Mouse (Mus musculus) MEL (cell line): ENCODE results near the gene Cox7a2. TPM values are rescaled to one million over a fixed set of nuclear protein-coding genes. Genes with fewer than 3 reads are reported as not detected.

Experiments
- DNase-seq: peaks from one replicate; pipeline ENCODE4 v3.0.0; 2011; ENCODE audit warnings: low read depth, low spot score
- H3K27ac ChIP-seq: 2 replicates; pipeline ENCODE4 v1.5.1; 2012; ENCODE audit warnings: low read depth, mild to moderate bottlenecking, control low read depth, low read length, moderate library complexity; ENCODE audit not compliant: control insufficient read depth
- H3K27me3 ChIP-seq, 2 experiments: fragments of 150-350 bp in 1 of 2; sonication (generic) in 1 of 2; 2 replicates each; pipeline ENCODE4 v1.6.1; 2012; ENCODE audit warnings: low read length in 2 of 2, mild to moderate bottlenecking in 2 of 2, improper control_type of control experiment in 1 of 2, moderate library complexity in 1 of 2; ENCODE audit not compliant: insufficient read depth in 2 of 2, control insufficient read depth in 1 of 2
- H3K36me3 ChIP-seq, 2 experiments: 2 replicates each; pipeline ENCODE4 v1.6.1; 2012 to 2014; ENCODE audit warnings: low read length in 2 of 2, improper control_type of control experiment in 1 of 2, inconsistent platforms in 1 of 2, mild to moderate bottlenecking in 1 of 2; ENCODE audit not compliant: insufficient read depth in 2 of 2, control insufficient read depth in 1 of 2
- H3K4me1 ChIP-seq, 2 experiments: fragments of 150-350 bp in 1 of 2; sonication (generic) in 1 of 2; 2 replicates each; pipeline ENCODE4 v1.6.1; 2012; ENCODE audit warnings: low read length in 2 of 2, improper control_type of control experiment in 1 of 2, mild to moderate bottlenecking in 1 of 2; ENCODE audit not compliant: insufficient read depth in 2 of 2, control insufficient read depth in 1 of 2
- H3K4me3 ChIP-seq, 2 experiments: fragments of 150-350 bp in 1 of 2; sonication (generic) in 1 of 2; 2 replicates each; pipeline ENCODE4 v1.5.1; 2012; ENCODE audit warnings: low read depth in 2 of 2, low read length in 2 of 2, mild to moderate bottlenecking in 2 of 2, moderate library complexity in 2 of 2, control low read depth in 1 of 2, improper control_type of control experiment in 1 of 2; ENCODE audit not compliant: control insufficient read depth in 1 of 2, insufficient read depth in 1 of 2
- H3K79me2 ChIP-seq: 2 replicates; pipeline ENCODE4 v1.6.1; 2012; ENCODE audit warnings: mild to moderate bottlenecking, low read length, moderate library complexity; ENCODE audit not compliant: control insufficient read depth, poor library complexity, insufficient read depth
- H3K9ac ChIP-seq: 2 replicates; pipeline ENCODE4 v1.6.1; 2012; ENCODE audit warnings: low read depth, mild to moderate bottlenecking, control low read depth, low read length, moderate library complexity; ENCODE audit not compliant: control insufficient read depth, poor library complexity, severe bottlenecking
- H3K9me3 ChIP-seq: fragments of 150-350 bp; sonication (generic); replicated peaks from 2 replicates; pipeline ENCODE4 v1.6.1; 2012; ENCODE audit warnings: mild to moderate bottlenecking, low read length, improper control_type of control experiment, moderate library complexity; ENCODE audit not compliant: insufficient read depth
- CHD2 ChIP-seq: IDR thresholded peaks from 2 replicates; pipeline ENCODE4 v1.6.1; 2011; ENCODE audit warnings: low read length, improper control_type of control experiment
- CTCF ChIP-seq, 3 experiments: IDR thresholded peaks in 2 of 3; conservative IDR thresholded peaks in 1 of 3; 2 replicates each; pipeline ENCODE4 v1.5.1; 2011 to 2012; ENCODE audit warnings: low read length in 3 of 3, low read depth in 2 of 3, mild to moderate bottlenecking in 2 of 3, improper control_type of control experiment in 1 of 3, inconsistent platforms in 1 of 3, mixed read lengths in 1 of 3, moderate library complexity in 1 of 3; ENCODE audit not compliant: control insufficient read depth in 1 of 3, insufficient read depth in 1 of 3, poor library complexity in 1 of 3, severe bottlenecking in 1 of 3
- E2F4 ChIP-seq: IDR thresholded peaks from 2 replicates; pipeline ENCODE4 v1.6.1; 2011; ENCODE audit warnings: low read depth, low read length, improper control_type of control experiment, borderline replicate concordance
- GABPA ChIP-seq: IDR thresholded peaks from 2 replicates; pipeline ENCODE4 v1.6.1; 2012; ENCODE audit warnings: low read depth, mild to moderate bottlenecking, inconsistent platforms, low read length, improper control_type of control experiment, moderate library complexity
- GATA1 ChIP-seq: IDR thresholded peaks from 2 replicates; pipeline ENCODE4 v1.6.1; 2011; ENCODE audit warnings: low read depth, low read length, improper control_type of control experiment
- HCFC1 ChIP-seq: IDR thresholded peaks from 2 replicates; pipeline ENCODE4 v1.6.1; 2012; ENCODE audit warnings: low read depth, mild to moderate bottlenecking, inconsistent platforms, low read length, improper control_type of control experiment, moderate library complexity
- KAT2A ChIP-seq: conservative IDR thresholded peaks from 2 replicates; pipeline ENCODE4 v1.6.1; 2012; ENCODE audit warnings: low read depth, low read length, improper control_type of control experiment, inconsistent platforms
- MAZ ChIP-seq: IDR thresholded peaks from 2 replicates; pipeline ENCODE4 v1.6.1; 2012; ENCODE audit warnings: low read depth, mild to moderate bottlenecking, inconsistent platforms, low read length, improper control_type of control experiment
- MEF2A ChIP-seq: IDR thresholded peaks from 2 replicates; pipeline ENCODE4 v1.6.1; 2014; ENCODE audit warnings: low read depth, mild to moderate bottlenecking, inconsistent platforms, low read length, improper control_type of control experiment; ENCODE audit not compliant: poor library complexity, insufficient replicate concordance, severe bottlenecking; ENCODE audit errors: extremely low read depth
- MYB ChIP-seq: IDR thresholded peaks from 2 replicates; pipeline ENCODE4 v1.6.1; 2011; ENCODE audit warnings: mild to moderate bottlenecking, low read depth, low read length, improper control_type of control experiment
- NELFE ChIP-seq: IDR thresholded peaks from 2 replicates; pipeline ENCODE4 v1.6.1; 2011; ENCODE audit warnings: low read depth, low read length, improper control_type of control experiment
- POLR2AphosphoS5 ChIP-seq: IDR thresholded peaks from 2 replicates; pipeline ENCODE4 v1.6.1; 2012; ENCODE audit warnings: low read depth, borderline replicate concordance, mild to moderate bottlenecking, inconsistent platforms, low read length, moderate library complexity, mixed read lengths
- RAD21 ChIP-seq: IDR thresholded peaks from 2 replicates; pipeline ENCODE4 v1.6.1; 2011; ENCODE audit warnings: mild to moderate bottlenecking, low read depth, low read length, improper control_type of control experiment
- SMC3 ChIP-seq: IDR thresholded peaks from 2 replicates; pipeline ENCODE4 v1.6.1; 2011; ENCODE audit warnings: low read depth, low read length, improper control_type of control experiment
- TAL1 ChIP-seq: IDR thresholded peaks from 2 replicates; pipeline ENCODE4 v1.6.1; 2012; ENCODE audit warnings: mild to moderate bottlenecking, inconsistent platforms, low read length, moderate library complexity, mixed read lengths
- TBP ChIP-seq: IDR thresholded peaks from 2 replicates; pipeline ENCODE4 v1.8.0; 2011; ENCODE audit warnings: low read depth, low read length, improper control_type of control experiment
- USF1 ChIP-seq: IDR thresholded peaks from 2 replicates; pipeline ENCODE4 v1.6.1; 2014; ENCODE audit warnings: low read depth, mild to moderate bottlenecking, inconsistent platforms, low read length, improper control_type of control experiment, moderate library complexity
- ZC3H11A ChIP-seq: IDR thresholded peaks from 2 replicates; pipeline ENCODE4 v1.6.1; 2012; ENCODE audit warnings: low read depth, mild to moderate bottlenecking, inconsistent platforms, low read length, improper control_type of control experiment
- ZMIZ1 ChIP-seq: IDR thresholded peaks from 2 replicates; pipeline ENCODE4 v1.6.1; 2012; ENCODE audit warnings: low read depth, mild to moderate bottlenecking, inconsistent platforms, low read length, improper control_type of control experiment, moderate library complexity
- ZNF384 ChIP-seq: IDR thresholded peaks from 2 replicates; pipeline ENCODE4 v1.6.1; 2012; ENCODE audit warnings: low read depth, mild to moderate bottlenecking, inconsistent platforms, low read length, improper control_type of control experiment
- polyA plus RNA-seq, 2 experiments: library from polyadenylated mRNA; stranded (reverse) in 1 of 2; unstranded in 1 of 2; fragments of >175 nt in 1 of 2; fragments of >200 nt in 1 of 2; gene quantifications; 2 replicates each; pipeline versions ENCODE4 v1.2.1 to v1.2.4; 2012; ENCODE audit warnings: low replicate concordance in 2 of 2, low read depth in 1 of 2; ENCODE audit not compliant: insufficient read length in 2 of 2, insufficient read depth in 1 of 2, missing spikeins in 1 of 2
- total RNA-seq: library from RNA; depleted of rRNA; stranded (reverse); fragments of 300-350 nt; gene quantifications from 2 replicates; pipeline ENCODE4 v1.2.3, GENCODE M21; 2012

The Cox7a2 gene
- total and polyA plus RNA-seq, 3 experiments: 381 to 393 TPM; not detected in 1

DNA sequence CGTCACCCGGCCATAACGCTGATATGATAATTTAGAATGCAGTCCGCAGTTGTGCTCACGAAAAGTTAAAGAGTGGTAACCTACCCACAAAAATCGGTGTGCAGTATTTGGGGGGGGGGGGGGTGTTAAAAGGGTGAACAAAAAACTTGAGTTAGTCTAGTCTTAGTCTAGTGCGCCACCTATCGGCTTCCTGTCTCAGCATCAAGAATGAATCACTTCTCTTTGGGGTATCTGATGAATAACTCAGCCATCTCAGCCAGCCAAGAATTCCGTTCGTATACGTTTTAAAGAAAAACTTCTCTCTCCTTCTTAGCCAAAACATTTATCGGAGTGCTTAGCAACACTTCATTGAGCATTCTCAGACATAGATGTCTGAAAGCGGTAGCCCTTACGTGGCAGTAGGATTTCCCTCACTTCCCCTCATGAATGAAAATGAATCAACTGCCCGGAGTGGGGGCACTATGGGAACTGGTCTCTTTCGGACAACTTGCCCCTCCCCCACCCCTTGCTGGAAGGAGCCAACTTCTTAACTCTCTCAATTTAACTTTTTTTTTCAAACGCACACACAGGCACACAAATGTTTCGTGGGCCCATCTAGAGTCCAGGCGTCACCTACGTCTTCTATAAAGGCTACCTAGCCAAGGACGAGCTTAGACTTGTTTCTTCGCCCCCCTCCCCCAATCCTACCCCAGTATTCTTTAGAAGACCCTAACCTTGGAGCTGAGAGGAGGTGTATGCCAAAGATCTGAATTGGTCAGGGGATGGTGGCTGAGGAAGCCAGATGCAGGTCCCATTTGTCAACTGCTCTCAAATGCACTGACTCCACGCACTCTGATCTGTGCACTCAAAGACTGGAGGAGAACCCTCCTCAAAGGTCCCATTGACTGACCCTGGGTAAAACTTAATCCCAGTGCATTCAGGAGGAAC lies 42.5 kb downstream of the Cox7a2 start:
- no peak overlapping the region for H3K9ac ChIP-seq
- no peak overlapping the region for H3K27ac ChIP-seq
- DNase-seq: peak; percentile 44
- H3K79me2 ChIP-seq: no peaks in the 10 kb centered on the region
- H3K36me3 ChIP-seq: no peaks in the 10 kb centered on the region
- H3K4me1 ChIP-seq: no peaks in the 10 kb centered on the region
- H3K4me3 ChIP-seq: no peak overlapping the region
- H3K9me3 ChIP-seq: no peaks in the 10 kb centered on the region
- TF ChIP-seq SMC3 (peak; percentile 63), ZC3H11A (peak; percentile 51), RAD21 (peak; percentile 75), MAZ (no peak), E2F4 (no peak), CTCF (IDR thresholded peaks at IDR 0.05 in 2 of 3, conservative IDR thresholded peaks at IDR 0.05 in 1 of 3; ENCODE audit: control insufficient read depth in 1 of 3, insufficient read depth in 1 of 3, low read depth in 2 of 3, low read length in 3 of 3, poor library complexity in 1 of 3, severe bottlenecking in 1 of 3) (peak; percentile 5 to 76 (median 38); a peak in 4 of 6 replicates)
- H3K27me3 ChIP-seq: no peaks in the 10 kb centered on the region

DNA sequence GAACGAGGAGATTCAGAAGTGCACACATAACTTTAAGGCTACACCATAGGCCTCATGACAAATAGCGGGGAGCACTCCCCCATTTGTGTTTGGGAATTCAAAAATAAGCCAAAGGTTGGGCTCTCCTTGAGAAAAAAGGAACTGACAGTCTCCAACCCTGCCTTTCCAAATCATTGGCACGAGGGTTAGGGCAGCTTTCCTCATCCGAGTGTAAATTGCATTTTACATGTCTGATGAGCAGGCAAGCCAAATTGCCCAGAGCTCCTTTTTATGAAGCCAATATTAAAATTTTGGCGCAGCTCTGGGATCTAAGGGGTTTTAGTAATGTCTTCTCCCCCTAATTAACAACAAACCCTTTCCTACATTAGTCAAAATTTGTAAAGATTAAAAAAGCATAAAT lies 43.2 kb downstream of the Cox7a2 start:
- Histone ChIP-seq H3K36me3 (no peaks in the 10 kb centered on the region), H3K4me3 (no peak overlapping the region), H3K9ac (no peak overlapping the region), H3K4me1 (no peaks in the 10 kb centered on the region), H3K9me3 (no peaks in the 10 kb centered on the region), H3K27me3 (no peaks in the 10 kb centered on the region), H3K79me2 (no peaks in the 10 kb centered on the region), H3K27ac (no peak overlapping the region)
- no peak for DNase-seq
- TF ChIP-seq POLR2AphosphoS5 (no peak), ZMIZ1 (no peak), CHD2 (no peak), MEF2A (no peak), NELFE (no peak)

- H3K27ac ChIP-seq: no peak overlapping the region
- no peak for TF ChIP-seq ZNF384
- no peak for TF ChIP-seq ZMIZ1
- TF ChIP-seq GABPA: no peak
- no peak for TF ChIP-seq TBP
- TF ChIP-seq GATA1: no peak
- no peak for TF ChIP-seq ZC3H11A
- no peak for TF ChIP-seq SMC3
- TF ChIP-seq KAT2A: no peak
- no peak for TF ChIP-seq MYB
- no peak for TF ChIP-seq USF1
- TF ChIP-seq HCFC1: no peak
- TF ChIP-seq TAL1: no peak
- no peak for TF ChIP-seq NELFE
- no peak overlapping the region for H3K9ac ChIP-seq
- H3K79me2 ChIP-seq: no peaks in the 10 kb centered on the region
- H3K4me3 ChIP-seq: no peak overlapping the region
- no peak for DNase-seq
- no peaks in the 10 kb centered on the region for H3K4me1 ChIP-seq
- H3K27me3 ChIP-seq: no peaks in the 10 kb centered on the region; a peak in 1 of 4 replicates
- H3K9me3 ChIP-seq: no peaks in the 10 kb centered on the region
- no peaks in the 10 kb centered on the region for H3K36me3 ChIP-seq
These were observed 45.1 kb downstream of the Cox7a2 start for GRCm38 (mm10) chr9:79714471-79715045.
